Mouse (Mus musculus): Measurements from ENCODE around the gene Mprip. TPM values are rescaled to one million over a fixed set of nuclear protein-coding genes. Genes with fewer than 3 reads are reported as not detected.

Mprip gene
- total RNA-seq, 2 experiments from 2014 or later, result 240 to 256 TPM

Other genes starting within 250 kb of the Mprip start
- 10 to 100 TPM; 30.3 to 30.6 TPM for gene Jmjd4, start 211.3 kb upstream of the Mprip start, total RNA-seq (2021)
- gene Snap47, start 210.1 kb upstream of the Mprip start, total RNA-seq (2021), result 100 to 1,000 TPM; 307 to 329 TPM
- gene Zfp867, start 188.8 kb upstream of the Mprip start, total RNA-seq (2021), result 1 to 10 TPM; 4.2 to 5.0 TPM
- 10 to 100 TPM; 13.1 to 15.1 TPM for gene Zkscan17, start 134.6 kb upstream of the Mprip start, total RNA-seq (2021)
- 1 to 10 TPM; 1.0 TPM for gene Nlrp3, start 119.7 kb upstream of the Mprip start, total RNA-seq (2021)
- not detected for gene Olfr222, start 85.1 kb upstream of the Mprip start, total RNA-seq (2021)
- not detected for gene Olfr223, start 68.0 kb upstream of the Mprip start, total RNA-seq (2021)
- gene Pld6, start 126.3 kb downstream of the Mprip start, total RNA-seq (2021), result under 1 TPM; 0.66 to 0.96 TPM
- 10 to 100 TPM; 30.8 to 33.2 TPM for gene Flcn, start 148.7 kb downstream of the Mprip start, total RNA-seq (2021)
- gene Nt5m, start 178.1 kb downstream of the Mprip start, total RNA-seq (2021), result 10 to 100 TPM; 50.3 to 53.9 TPM
- gene Cops3, start 178.5 kb downstream of the Mprip start, total RNA-seq (2021), result 10 to 100 TPM; 72.1 to 76.4 TPM

Measured in layer of hippocampus, postnatal 10 days (tissue).